Mouse (Mus musculus) neural tube, embryonic 14.5 days (tissue): ENCODE data around the gene Gga3. TPM values are rescaled to one million over a fixed set of nuclear protein-coding genes. Genes with fewer than 3 reads are reported as not detected.
A peak's percentile ranks its signal among the peaks of the same experiment; 100 is the strongest.

Experiments used
- ATAC-seq: fragments of 200-750 bp; cut with Nextera tagmentation; 2 replicates; pipeline ENCODE4 v1.8.0; 2017; ENCODE audit warnings: low read depth, mild to moderate bottlenecking, moderate TSS enrichment, moderate library complexity
- H3K27ac ChIP-seq: fragments of 300-500 bp; sonication (generic); 2 replicates; pipeline ENCODE4 v1.5.1; 2014; ENCODE audit warnings: low read depth, mild to moderate bottlenecking, control low read depth, low read length, moderate library complexity, mixed read lengths
- H3K27me3 ChIP-seq: fragments of 300-500 bp; sonication (generic); 2 replicates; pipeline ENCODE4 v1.6.1; 2014; ENCODE audit warnings: low read length; ENCODE audit not compliant: control insufficient read depth, insufficient read depth
- H3K36me3 ChIP-seq: fragments of 300-500 bp; sonication (generic); 2 replicates; pipeline ENCODE4 v1.6.1; 2014; ENCODE audit warnings: low read length, mixed read lengths; ENCODE audit not compliant: control insufficient read depth, insufficient read depth
- H3K4me1 ChIP-seq: fragments of 300-500 bp; sonication (generic); 2 replicates; pipeline ENCODE4 v1.6.1; 2014; ENCODE audit warnings: low read length; ENCODE audit not compliant: control insufficient read depth, insufficient read depth
- H3K4me2 ChIP-seq: fragments of 300-500 bp; sonication (generic); 2 replicates; pipeline ENCODE4 v1.6.1; 2014; ENCODE audit warnings: mild to moderate bottlenecking, low read depth, low read length, control low read depth
- H3K4me3 ChIP-seq: fragments of 300-500 bp; sonication (generic); 2 replicates; pipeline ENCODE4 v1.5.1; 2014; ENCODE audit warnings: low read depth, low read length, control low read depth, mixed read lengths
- H3K9ac ChIP-seq: fragments of 300-500 bp; sonication (generic); replicated peaks from 2 replicates; pipeline ENCODE4 v1.6.1; 2014; ENCODE audit warnings: low read depth, mild to moderate bottlenecking, control low read depth, low read length, mixed read lengths
- H3K9me3 ChIP-seq: fragments of 300-500 bp; sonication (generic); 2 replicates; pipeline ENCODE4 v1.6.1; 2016; ENCODE audit warnings: low read length; ENCODE audit not compliant: control insufficient read depth
- WGBS: fragments of 180-500 bp; shearing (Covaris S2); extraction: QIAGEN DNeasy Blood & Tissue Kit; methylation state at CpG from one replicate; pipeline ENCODE4 v1.1.7; 2014; 5-methylcytosine and 5-hydroxymethylcytosine counted together
- polyA plus RNA-seq: library from polyadenylated mRNA; unstranded; fragments of >200 nt; fragmentation: Nextera tagmentation; extraction: Ambion mirVana; gene quantifications from 2 replicates; pipeline ENCODE4 v1.2.1, GENCODE M21; 2014

Gene Gga3
- polyA plus RNA-seq, 1 experiment from 2014 or later = 35.2 TPM

GRCm38 (mm10) chr11:115634109-115634508 lies 30.3 kb upstream of the Gga3 start:
- Histone ChIP-seq H3K4me2 (no peak overlapping the region), H3K27me3 (no peaks in the 10 kb centered on the region), H3K4me1 (no peaks in the 10 kb centered on the region), H3K9ac (no peak overlapping the region), H3K4me3 (no peak overlapping the region), H3K9me3 (no peaks in the 10 kb centered on the region), H3K36me3 (no peaks in the 10 kb centered on the region), H3K27ac (no peak overlapping the region)
- WGBS = 76% methylated on average over 4 of the region's 4 CpGs
- no peak for ATAC-seq

DNA sequence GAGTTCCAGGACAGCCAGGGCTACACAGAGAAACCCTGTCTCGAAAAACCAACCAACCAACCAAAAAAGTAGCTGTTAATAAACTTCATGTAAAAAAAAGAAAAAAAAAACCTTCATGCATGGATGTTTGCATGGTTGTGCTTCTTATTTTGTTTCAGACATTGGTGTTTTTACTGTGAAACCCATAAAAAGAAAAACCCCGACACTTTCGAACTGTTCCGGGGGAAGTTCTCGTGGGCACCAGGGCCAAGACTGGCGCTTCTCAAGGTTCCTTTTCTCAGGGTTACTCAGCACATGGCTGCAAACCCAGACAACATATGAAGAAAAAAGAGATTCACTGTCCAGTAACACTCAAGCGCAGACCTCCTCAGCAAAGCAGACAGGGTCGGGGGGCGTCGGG lies 29.0 kb upstream of the Gga3 start:
- no peak overlapping the region for H3K9ac ChIP-seq
- H3K36me3 ChIP-seq = no peaks in the 10 kb centered on the region
- no peak overlapping the region for H3K27ac ChIP-seq
- H3K4me3 ChIP-seq = no peak overlapping the region
- ATAC-seq = no peak
- H3K4me2 ChIP-seq = no peak overlapping the region
- H3K4me1 ChIP-seq = no peaks in the 10 kb centered on the region
- no peaks in the 10 kb centered on the region for H3K9me3 ChIP-seq
- H3K27me3 ChIP-seq = no peaks in the 10 kb centered on the region
- 84% methylated on average over 10 of the region's 10 CpGs for WGBS

DNA sequence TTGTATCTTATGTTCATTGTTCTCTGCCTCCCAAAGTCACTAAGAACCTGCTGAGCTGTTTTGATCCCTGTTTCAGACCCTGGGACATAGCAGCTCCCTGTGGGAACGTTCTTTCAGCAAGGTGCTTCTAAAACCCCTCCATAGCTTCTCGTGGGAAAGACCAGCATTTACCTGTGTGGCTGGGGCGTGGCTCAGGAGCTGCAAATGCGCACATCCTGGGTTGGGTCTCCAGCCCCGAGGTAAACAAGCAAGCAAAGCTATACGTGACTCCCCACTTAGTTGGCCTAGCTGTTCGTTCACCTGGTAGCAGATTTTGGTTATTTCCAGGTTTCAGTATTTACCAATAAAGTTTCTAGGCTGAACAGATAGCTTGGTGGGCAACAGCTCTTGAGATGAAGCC lies 28.4 kb upstream of the Gga3 start:
- 0 out of 2 replicates have a peak, but pooled peaks cover under 1% of the 10 kb centered on the region for H3K4me1 ChIP-seq

GRCm38 (mm10) chr11:115631505-115631890 lies 27.6 kb upstream of the Gga3 start:
- Histone ChIP-seq H3K4me2 (no peak overlapping the region), H3K4me1 (0 out of 2 replicates have a peak, but pooled peaks cover 6% of the 10 kb centered on the region), H3K36me3 (no peaks in the 10 kb centered on the region), H3K9ac (no peak overlapping the region), H3K9me3 (no peaks in the 10 kb centered on the region), H3K4me3 (no peak overlapping the region), H3K27me3 (no peaks in the 10 kb centered on the region), H3K27ac (no peak overlapping the region)
- 21% methylated on average over 3 of the region's 3 CpGs for WGBS
- ATAC-seq = no peak

More for the DNA sequence above, 28.4 kb upstream of the Gga3 start:
- no peak overlapping the region for H3K27ac ChIP-seq
- no peak overlapping the region for H3K4me3 ChIP-seq
- no peaks in the 10 kb centered on the region for H3K27me3 ChIP-seq
- H3K9me3 ChIP-seq = no peaks in the 10 kb centered on the region
- WGBS = 78% methylated on average over 7 of the region's 7 CpGs
- no peaks in the 10 kb centered on the region for H3K36me3 ChIP-seq
- H3K4me2 ChIP-seq = no peak overlapping the region
- no peak overlapping the region for H3K9ac ChIP-seq
- ATAC-seq = no peak

DNA sequence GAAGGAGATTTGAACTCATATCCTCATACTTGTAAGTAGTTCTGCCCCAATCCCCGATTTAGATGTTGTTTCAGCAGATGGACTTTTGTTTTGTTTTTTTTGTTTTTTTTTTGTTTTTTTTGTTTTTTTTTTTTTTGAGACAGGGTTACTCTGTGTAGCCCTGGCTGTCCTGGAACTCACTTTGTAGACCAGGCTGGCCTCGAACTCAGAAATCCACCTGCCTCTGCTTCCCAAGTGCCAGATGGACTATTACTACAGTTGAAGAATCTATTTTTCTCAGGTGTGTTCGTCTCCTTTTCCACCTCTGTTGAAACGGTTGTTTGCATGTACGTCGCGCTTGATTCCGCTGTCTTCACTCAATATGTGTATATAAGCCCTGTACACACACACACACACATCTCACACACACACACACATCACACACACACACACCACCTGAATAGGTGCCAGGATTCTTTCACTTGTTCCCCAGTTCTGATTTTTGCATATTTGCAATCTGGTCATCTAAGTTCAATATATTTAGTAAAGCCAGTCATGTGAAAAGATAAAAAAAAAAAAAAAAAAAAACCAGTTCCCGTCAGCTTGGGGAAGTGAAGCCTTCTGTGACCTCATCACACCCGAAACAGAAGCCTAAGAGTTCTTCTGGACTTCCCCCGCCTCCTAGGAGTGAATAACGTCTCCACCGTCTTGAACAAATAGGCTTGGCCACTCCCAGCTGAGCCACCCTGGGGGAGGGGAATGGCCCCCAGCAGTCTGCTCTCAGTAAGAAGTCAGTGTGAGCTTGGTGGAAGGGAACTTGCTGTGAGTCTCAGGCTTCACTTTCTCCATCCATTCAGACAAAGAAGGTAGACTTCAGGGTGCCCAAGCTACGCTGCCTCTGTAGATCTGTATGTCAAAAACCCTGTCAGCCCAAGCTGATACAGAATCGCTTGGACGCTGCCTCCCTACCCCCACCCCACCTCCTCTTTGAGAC lies 27.0 kb upstream of the Gga3 start:
- Histone ChIP-seq H3K4me3 (no peak overlapping the region), H3K9ac (no peak overlapping the region), H3K36me3 (no peaks in the 10 kb centered on the region), H3K27ac (no peak overlapping the region), H3K4me1 (0 out of 2 replicates have a peak, but pooled peaks cover 6% of the 10 kb centered on the region), H3K9me3 (no peaks in the 10 kb centered on the region), H3K4me2 (no peak overlapping the region), H3K27me3 (no peaks in the 10 kb centered on the region)
- WGBS = 53% methylated on average over 16 of the region's 16 CpGs
- ATAC-seq = no peak

GRCm38 (mm10) chr11:115629734-115630531 lies 26.1 kb upstream of the Gga3 start:
- WGBS = 88% methylated on average over 13 of the region's 13 CpGs
- H3K27me3 ChIP-seq = no peaks in the 10 kb centered on the region
- H3K9ac ChIP-seq = no peak overlapping the region
- ATAC-seq = no peak
- no peak overlapping the region for H3K4me2 ChIP-seq
- H3K9me3 ChIP-seq = no peaks in the 10 kb centered on the region
- H3K27ac ChIP-seq = no peak overlapping the region
- no peak overlapping the region for H3K4me3 ChIP-seq
- 0 out of 2 replicates have a peak, but pooled peaks cover 6% of the 10 kb centered on the region for H3K4me1 ChIP-seq
- no peaks in the 10 kb centered on the region for H3K36me3 ChIP-seq

DNA sequence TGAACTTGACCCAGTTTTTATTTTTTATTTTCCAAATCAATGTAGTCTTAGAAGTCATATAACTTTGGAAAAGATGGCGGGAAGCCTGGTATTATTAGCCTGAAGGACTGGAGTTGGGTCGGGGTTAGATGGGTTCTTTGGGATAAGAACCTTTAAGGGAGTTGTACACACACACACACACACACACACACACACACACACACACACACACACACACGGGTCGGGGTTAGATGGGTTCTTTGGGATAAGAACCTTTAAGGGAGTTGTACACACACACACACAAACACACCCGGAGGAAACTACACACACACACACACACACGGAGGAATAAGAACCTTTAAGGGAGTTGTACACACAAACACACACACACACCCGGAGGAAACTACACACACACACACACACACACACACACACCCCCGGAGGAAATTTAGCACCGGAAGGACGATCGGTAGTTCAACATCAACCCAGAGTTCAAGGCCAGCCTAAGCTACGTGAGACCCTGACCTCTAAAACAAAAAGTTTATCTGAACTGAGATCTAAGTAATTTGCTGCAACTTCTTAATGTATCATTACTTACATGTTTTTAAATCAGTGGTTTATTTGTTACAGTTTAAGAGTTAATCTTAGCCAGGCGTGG lies 24.7 kb upstream of the Gga3 start:
- Histone ChIP-seq H3K4me1 (0 out of 2 replicates have a peak, but pooled peaks cover 6% of the 10 kb centered on the region), H3K27ac (no peak overlapping the region), H3K36me3 (no peaks in the 10 kb centered on the region), H3K4me2 (peak overlapping the region; percentile 93; the same call in 1 of the 2 replicates), H3K9ac (no peak overlapping the region), H3K9me3 (no peaks in the 10 kb centered on the region), H3K27me3 (no peaks in the 10 kb centered on the region), H3K4me3 (peak overlapping the region; percentile 64)
- peak; percentile 13 for ATAC-seq
- WGBS = 59% methylated on average over 12 of the region's 13 CpGs

DNA sequence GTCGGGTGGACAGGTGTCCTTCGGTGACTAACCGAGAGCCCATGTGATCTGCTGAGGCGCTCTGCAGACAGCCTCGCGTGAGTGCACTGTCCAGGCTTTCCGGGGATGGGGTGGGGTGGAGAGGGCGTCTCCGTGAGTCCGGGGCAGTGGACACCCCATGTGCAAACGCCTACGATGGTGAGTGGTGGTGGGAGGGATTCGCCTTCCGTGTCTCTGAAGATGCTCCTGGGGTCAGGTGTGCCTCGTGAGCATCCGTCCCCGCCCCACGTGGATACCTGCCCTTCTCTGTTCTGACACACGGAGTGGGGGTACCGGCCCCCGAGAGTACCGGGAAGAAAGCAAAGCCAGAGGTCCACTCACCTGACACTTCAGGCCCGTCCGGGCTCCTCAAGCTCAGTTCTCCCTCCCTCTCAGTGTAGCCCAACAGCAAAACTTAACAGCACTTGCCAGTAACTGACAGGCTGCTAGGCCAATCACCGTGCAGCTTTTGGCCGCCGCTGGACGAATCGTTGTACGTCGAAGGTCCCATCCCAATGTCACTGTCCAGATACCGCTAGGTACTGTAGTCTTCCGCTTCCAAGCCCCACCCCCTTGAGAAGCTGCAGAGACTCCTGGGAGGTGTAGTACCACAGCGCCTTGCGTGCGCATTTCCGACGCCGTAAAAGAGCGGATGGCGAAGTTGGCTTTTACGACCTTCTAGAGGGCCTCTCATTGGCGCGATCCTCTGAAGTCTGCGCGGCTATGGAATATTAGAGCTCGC lies 24.0 kb upstream of the Gga3 start, which contains the start of gene Slc25a19:
Slc25a19 (minus strand) TSS at position 591 of the 760 bp plus-strand sequence.
- peak within 1 kb of the TSS; percentile 64 for H3K4me3 ChIP-seq
- H3K4me1 ChIP-seq = 0 out of 2 replicates have a peak, but pooled peaks cover 6% of the 10 kb centered on the region
- no peaks in the 10 kb centered on the region for H3K9me3 ChIP-seq
- under 1% methylated on average over 46 of the region's 47 CpGs for WGBS
- H3K27ac ChIP-seq = no peak within 1 kb of the TSS
- no peaks in the 10 kb centered on the region for H3K27me3 ChIP-seq
- peak within 1 kb of the TSS; percentile 93 for H3K4me2 ChIP-seq
- ATAC-seq = peak; percentile 99
- H3K9ac ChIP-seq = peak within 1 kb of the TSS; percentile 59
- no peaks in the 10 kb centered on the region for H3K36me3 ChIP-seq
